Mouse (Mus musculus) heart, adult 10 weeks (tissue): ENCODE measurements around the gene Mlycd. TPM values are rescaled to one million over a fixed set of nuclear protein-coding genes. Genes with fewer than 3 reads are reported as not detected.

Experiments used
- polyA plus RNA-seq: library from polyadenylated mRNA; stranded (reverse); fragments of 350-450 nt; fragmentation: Illumina TruSeq; extraction: RNeasy Lipid Tissue Mini Kit (QIAGEN cat#74804); gene quantifications from one replicate; pipeline ENCODE4 v1.2.3, GENCODE M21; 2014; ENCODE audit warnings: low read depth, low replicate concordance

Mlycd gene
- 108 TPM for polyA plus RNA-seq

GRCm38 (mm10) chr8:119394524-119395026 lies at the start of gene Mlycd:
Gene Mlycd (plus strand): TSS chr8:119394878.

DNA sequence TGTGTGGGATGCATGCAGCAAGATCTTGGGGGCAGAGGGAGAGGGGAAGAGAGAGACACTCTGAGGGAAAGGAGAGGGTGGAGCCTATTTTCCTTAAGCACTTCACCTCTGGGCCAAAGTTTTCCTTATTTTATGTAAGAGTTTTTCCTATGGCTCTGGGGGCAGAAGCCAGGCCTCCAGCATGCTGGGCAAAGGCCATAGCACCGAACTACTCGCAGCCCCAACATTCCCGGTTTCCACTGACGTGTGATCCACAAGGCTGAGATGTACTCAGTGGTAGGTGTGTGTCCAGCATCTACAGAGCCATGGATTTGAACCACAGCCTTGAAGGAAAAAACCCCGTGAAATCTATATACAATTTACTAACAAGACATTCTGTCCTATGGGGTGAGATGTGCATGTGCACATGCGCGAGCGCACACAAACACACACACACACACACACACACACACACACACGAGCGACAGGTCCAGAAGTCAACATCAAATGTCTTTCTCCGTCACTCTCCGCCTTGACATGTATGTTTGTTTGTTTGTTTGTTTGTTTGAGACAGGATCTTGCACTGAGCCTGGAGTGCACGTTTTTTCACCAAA lies 39.0 kb downstream of the Mlycd start, which contains the start of gene Osgin1:
Gene Osgin1 (plus strand): TSS at position 543 of the 593 bp plus-strand sequence.

DNA sequence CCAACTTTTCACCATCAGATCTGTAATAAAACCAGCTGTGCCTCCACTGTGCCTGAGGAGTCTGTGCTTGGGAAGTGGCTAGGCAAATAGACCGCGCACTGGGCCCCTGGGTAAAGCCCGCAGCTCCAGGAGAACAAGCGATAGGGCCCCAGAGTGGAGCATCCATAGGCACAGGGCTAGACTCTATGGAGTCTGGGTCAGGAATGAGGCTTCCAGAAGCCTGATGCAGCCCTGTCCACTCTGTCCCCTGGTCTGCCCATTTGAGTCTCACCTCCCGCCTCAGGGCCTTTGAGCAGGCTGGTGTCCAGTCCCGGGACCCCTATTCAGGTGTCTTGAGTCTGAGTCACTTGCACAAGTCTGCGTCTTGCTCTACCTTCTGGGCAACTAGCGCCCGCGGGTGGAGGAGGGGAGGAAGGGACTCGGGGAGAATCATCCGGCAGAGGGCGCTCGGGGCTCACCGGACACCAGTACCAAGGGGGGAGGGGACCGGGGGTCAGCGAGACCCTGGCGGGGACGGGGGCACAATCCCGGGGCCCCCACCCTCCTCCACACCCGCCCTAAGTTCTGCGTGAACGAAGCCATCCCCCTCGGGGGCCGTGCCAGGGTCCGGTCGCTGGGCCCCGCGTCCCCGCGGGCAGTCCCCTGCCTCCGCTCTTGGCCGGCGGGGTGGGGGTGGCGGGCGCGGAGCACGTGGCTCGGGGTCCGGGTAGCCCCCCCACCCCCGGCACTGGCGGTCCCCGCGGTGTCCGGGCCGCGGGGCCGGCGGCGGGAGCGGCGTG lies 51.7 kb downstream of the Mlycd start, which contains the start of gene Necab2:
Gene Necab2 (plus strand): TSS at position 509 of the 779 bp plus-strand sequence.

Other genes starting within 250 kb of the Mlycd start
- 144 TPM for gene Hsbp1, start 50.4 kb upstream of the Mlycd start, polyA plus RNA-seq
- gene Osgin1, start 39.2 kb downstream of the Mlycd start, polyA plus RNA-seq: 4.1 TPM
- gene Necab2, start 51.8 kb downstream of the Mlycd start, polyA plus RNA-seq: not detected
- not detected for gene Slc38a8, start 106.8 kb downstream of the Mlycd start, polyA plus RNA-seq
- 34.2 TPM for gene Mbtps1, start 163.9 kb downstream of the Mlycd start, polyA plus RNA-seq
- 13.6 TPM for gene Hsdl1, start 180.3 kb downstream of the Mlycd start, polyA plus RNA-seq
- gene Dnaaf1, start 180.4 kb downstream of the Mlycd start, polyA plus RNA-seq: not detected
- 5.3 TPM for gene Taf1c, start 210.3 kb downstream of the Mlycd start, polyA plus RNA-seq
- gene Adad2, start 217.9 kb downstream of the Mlycd start, polyA plus RNA-seq: not detected
- 0.34 TPM for gene Kcng4, start 240.8 kb downstream of the Mlycd start, polyA plus RNA-seq